Mouse (Mus musculus): ENCODE results near the gene Olfr56.
"Not testable (repeated sequence)": the region's sequence is repeated elsewhere in the genome, so short reads cannot be mapped to it uniquely, and the experiment has no call there.

The Olfr56 gene

DNA sequence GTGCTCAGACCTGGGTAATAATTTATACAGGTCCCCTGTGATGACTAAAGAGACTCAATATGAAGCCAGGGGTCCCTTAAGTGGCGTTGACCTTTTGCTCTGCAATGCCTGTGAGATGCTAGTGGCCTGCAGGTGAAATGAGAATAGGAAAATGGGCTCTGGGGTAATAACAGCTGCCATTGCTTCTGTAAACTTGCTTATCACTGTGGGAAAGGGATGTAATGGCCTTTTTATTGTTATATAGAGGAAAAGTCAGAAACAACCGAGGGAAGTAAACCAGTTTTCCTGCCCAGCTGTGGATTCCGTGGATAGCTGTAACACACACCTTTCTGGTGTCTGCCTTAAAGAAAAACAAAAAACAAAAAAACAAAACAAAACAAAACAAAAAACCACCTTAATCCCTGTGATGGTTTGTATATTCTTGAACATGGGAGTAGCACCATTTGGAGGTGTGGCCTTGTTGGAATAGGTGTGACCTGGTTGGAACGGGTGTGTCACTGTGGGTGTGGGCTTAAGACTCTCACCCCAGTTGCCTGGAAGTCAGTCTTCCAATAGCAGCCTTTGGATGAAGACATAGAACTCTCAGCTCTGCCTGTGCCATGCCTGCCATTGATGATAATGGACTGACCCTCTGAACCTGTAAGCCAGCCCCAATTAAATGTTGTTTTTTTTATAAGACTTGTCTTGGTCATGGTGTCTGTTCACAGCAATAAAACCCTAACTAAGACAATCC, 197.5 kb downstream of the Olfr56 start:
- DNase-seq, result not testable (repeated sequence)

DNA sequence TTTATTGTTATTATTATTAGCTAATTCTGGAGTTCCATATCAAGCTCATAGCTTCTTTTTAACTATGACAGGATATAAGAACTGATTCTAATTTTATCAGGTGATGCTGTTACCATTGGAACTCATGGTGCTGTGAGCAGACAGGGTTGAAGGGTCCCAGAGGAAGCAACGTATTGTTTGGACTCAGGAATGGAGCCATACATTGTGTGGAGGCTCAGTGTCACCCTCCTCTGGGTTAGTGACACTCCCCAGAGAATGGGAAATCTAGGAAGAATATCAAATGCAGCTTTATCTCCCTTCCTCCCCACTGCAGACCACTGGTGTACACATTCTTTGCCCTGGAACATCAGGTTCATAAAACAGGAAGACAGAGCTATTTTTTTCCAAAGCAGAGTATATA, 204.5 kb downstream of the Olfr56 start:
- no peak for DNase-seq

Measured in kidney, postnatal 36 days (tissue).